Mouse (Mus musculus) limb, embryonic 10.5 days (tissue): ENCODE results near the gene Clstn1. TPM values are rescaled to one million over a fixed set of nuclear protein-coding genes. Genes with fewer than 3 reads are reported as not detected.
A peak's percentile ranks its signal among the peaks of the same experiment; 100 is the strongest.

Experiments
- DNase-seq: peaks from one replicate; pipeline ENCODE4 v3.0.0-alpha.2; 2017; ENCODE audit warnings: low spot score
- H3K27ac ChIP-seq: fragments of 300-500 bp; sonication (generic); 2 replicates; pipeline ENCODE4 v1.5.1; 2016; ENCODE audit warnings: mild to moderate bottlenecking
- H3K27me3 ChIP-seq: fragments of 300-500 bp; sonication (generic); 2 replicates; pipeline ENCODE4 v1.6.1; 2016; ENCODE audit warnings: low read depth, mild to moderate bottlenecking; ENCODE audit not compliant: poor library complexity, severe bottlenecking
- H3K36me3 ChIP-seq: fragments of 300-500 bp; sonication (generic); 2 replicates; pipeline ENCODE4 v1.6.1; 2016; ENCODE audit warnings: mild to moderate bottlenecking, moderate library complexity
- H3K4me1 ChIP-seq: fragments of 300-500 bp; sonication (generic); 2 replicates; pipeline ENCODE4 v1.6.1; 2016
- H3K4me3 ChIP-seq: fragments of 300-500 bp; sonication (generic); 2 replicates; pipeline ENCODE4 v1.5.1; 2016; ENCODE audit warnings: mild to moderate bottlenecking, moderate library complexity
- H3K9me3 ChIP-seq: fragments of 300-500 bp; sonication (generic); replicated peaks from 2 replicates; pipeline ENCODE4 v1.6.1; 2016; ENCODE audit warnings: mild to moderate bottlenecking
- WGBS: fragments of 180-500 bp; shearing (Covaris S2); methylation state at CpG from one replicate; pipeline ENCODE4 v1.1.7; 2016; 5-methylcytosine and 5-hydroxymethylcytosine counted together
- polyA plus RNA-seq: library from polyadenylated mRNA; unstranded; fragments of >200 nt; fragmentation: Nextera tagmentation; extraction: Ambion mirVana; gene quantifications from 2 replicates; pipeline ENCODE4 v1.2.1, GENCODE M21; 2016

Clstn1 gene
- polyA plus RNA-seq, 1 experiment from 2014 or later: 41.2 TPM

DNA sequence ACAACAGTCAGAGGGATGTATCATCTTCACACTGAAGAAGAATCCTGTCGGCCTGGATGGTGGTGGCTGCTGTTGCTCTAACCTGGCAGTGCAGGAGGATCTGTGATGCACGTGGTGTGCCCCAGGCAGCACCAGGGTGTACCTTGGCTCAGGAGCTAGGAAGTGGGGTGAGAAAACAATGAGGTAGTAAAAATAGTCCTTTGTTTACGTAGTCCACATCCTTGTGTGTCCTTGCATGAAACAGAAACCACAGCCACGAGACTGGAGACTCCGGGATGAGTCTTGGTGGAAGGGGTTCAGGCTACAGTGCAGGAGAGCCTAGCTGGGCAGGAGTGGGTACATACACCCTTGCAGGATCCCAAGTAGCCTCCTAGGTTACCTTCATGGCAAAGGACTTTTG, 15.1 kb upstream of the Clstn1 start:
- H3K27ac ChIP-seq: no peak overlapping the region
- 82% methylated on average over 5 of the region's 5 CpGs for WGBS
- no peak overlapping the region for H3K4me3 ChIP-seq
- peaks cover 21% of the 10 kb centered on the region; the same call in 1 of the 2 replicates for H3K27me3 ChIP-seq
- H3K4me1 ChIP-seq: peaks cover 35% of the 10 kb centered on the region
- H3K36me3 ChIP-seq: peaks cover 2% of the 10 kb centered on the region; the same call in 1 of the 2 replicates
- no peaks in the 10 kb centered on the region for H3K9me3 ChIP-seq
- DNase-seq: no peak

DNA sequence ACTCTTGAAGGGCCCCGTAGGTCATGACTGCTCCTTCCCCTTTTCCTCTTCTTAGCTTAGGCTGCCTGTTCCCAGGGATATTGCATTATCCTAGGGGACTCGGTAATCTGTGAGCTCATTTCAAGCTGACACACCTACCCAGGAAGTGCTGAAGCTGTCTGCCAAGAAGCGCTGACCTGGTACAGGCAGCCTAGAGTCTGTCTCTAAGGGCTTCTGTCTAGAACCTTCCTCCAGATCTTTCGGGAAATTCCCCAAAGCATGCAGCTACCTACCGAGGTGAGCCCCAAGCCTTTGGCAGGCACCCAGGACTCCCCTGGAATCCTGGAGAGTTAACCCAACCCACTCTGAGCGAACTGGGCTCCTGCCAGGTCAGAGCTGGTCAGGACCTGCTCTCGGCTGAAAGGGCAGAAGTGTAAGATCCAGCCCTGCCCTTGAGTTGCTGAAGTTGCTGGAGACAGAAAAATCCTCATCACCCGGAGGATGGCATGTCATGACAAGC, 14.6 kb upstream of the Clstn1 start:
- H3K9me3 ChIP-seq: no peaks in the 10 kb centered on the region
- peaks cover 40% of the 10 kb centered on the region for H3K4me1 ChIP-seq
- H3K27me3 ChIP-seq: peaks cover 24% of the 10 kb centered on the region
- no peaks in the 10 kb centered on the region for H3K36me3 ChIP-seq
- WGBS: 57% methylated on average over 8 of the region's 8 CpGs
- no peak for DNase-seq
- H3K27ac ChIP-seq: no peak overlapping the region
- H3K4me3 ChIP-seq: no peak overlapping the region

DNA sequence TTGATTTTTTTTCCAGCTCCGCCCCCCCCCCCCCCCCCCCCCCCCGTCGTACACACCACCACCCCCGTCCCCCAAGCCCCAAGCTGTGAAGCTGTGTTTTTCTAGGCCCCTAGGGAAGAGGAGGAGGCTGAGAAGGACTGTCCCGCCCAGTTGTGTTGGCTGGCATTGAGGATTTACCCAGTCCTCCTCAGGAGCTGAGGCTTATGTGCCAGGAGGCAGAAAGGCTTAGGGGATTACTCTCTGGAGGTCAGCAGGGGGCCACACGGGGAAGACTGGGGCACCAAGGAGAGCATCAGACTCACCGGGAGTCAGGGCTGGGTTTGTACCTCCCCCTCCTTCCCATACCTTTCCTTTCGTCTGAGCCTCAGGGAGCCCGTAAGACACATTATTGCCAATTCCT, 13.8 kb upstream of the Clstn1 start:
- no peak for DNase-seq
- no peak overlapping the region for H3K4me3 ChIP-seq
- no peaks in the 10 kb centered on the region for H3K36me3 ChIP-seq
- H3K27me3 ChIP-seq: peaks cover 32% of the 10 kb centered on the region
- no peaks in the 10 kb centered on the region for H3K9me3 ChIP-seq
- H3K27ac ChIP-seq: no peak overlapping the region
- H3K4me1 ChIP-seq: peaks cover 43% of the 10 kb centered on the region
- 31% methylated on average over 7 of the region's 9 CpGs for WGBS

DNA sequence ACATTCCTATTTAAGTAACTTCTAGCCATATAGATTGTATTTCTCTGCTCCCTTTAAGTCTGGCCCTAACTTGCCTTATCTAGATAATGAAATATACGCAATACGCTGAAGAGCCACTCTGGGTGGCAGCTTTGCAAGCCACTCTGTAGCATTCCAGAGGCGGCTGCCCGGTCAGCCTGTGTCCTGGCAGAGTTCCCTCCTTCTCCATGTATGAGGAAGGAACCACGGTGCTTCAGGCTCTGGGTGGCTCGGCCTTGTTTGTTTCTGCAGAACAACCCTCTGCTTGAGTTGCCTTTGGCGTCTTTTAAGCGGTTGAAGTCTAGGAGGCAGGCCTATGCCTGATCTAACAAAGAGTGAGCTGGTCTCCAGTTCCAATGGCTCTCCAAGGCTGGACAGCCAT, 13.4 kb upstream of the Clstn1 start:
- H3K9me3 ChIP-seq: no peaks in the 10 kb centered on the region
- H3K36me3 ChIP-seq: no peaks in the 10 kb centered on the region
- peaks cover 44% of the 10 kb centered on the region for H3K4me1 ChIP-seq
- no peak for DNase-seq
- WGBS: 67% methylated on average over 8 of the region's 8 CpGs
- no peak overlapping the region for H3K27ac ChIP-seq
- peaks cover 34% of the 10 kb centered on the region for H3K27me3 ChIP-seq
- no peak overlapping the region for H3K4me3 ChIP-seq

DNA sequence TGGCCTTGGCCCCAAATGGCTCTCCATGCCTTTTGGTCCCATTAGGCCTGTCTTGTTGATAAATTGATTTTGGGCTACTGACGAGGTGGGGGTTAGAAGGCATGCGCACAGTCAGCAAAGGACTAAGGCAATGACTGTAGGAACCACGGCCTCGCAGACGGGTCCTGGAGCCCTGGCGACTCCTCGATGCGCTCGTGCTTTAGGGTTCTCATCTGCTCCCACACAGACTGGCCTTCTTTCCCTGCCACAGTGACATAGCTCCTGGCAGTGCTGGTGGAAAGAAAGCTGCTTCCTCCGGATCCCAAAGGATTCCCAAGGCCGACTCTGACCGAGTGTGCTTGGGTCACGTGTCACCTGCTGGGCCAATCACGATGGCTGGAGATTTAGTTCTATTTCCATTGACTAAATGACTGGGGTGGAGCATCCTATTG, 11.9 kb upstream of the Clstn1 start:
- Histone ChIP-seq H3K4me3 (no peak overlapping the region), H3K4me1 (peaks cover 59% of the 10 kb centered on the region), H3K36me3 (no peaks in the 10 kb centered on the region), H3K27me3 (peaks cover 46% of the 10 kb centered on the region), H3K27ac (no peak overlapping the region), H3K9me3 (no peaks in the 10 kb centered on the region)
- no peak for DNase-seq
- 70% methylated on average over 14 of the region's 14 CpGs for WGBS

DNA sequence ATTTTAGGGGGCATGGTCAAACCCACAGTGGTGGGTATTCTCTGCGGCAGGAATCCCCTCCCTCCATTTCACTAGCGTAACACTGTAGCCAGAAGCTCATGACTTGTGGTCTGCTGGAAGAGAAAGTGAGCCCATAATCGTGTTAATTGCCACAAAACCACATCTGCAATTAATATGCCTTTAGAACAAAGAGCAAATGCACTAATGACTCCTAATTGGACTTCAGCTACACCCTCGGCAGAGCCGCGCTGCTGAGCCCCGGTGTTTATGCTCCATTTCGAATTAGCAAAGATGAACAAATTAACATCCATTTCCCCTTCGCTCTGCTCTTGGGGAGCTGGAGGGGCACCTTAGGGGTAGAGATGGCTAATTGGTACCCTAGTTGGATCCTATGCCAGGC, 10.2 kb upstream of the Clstn1 start:
- DNase-seq: no peak
- WGBS: 64% methylated on average over 9 of the region's 9 CpGs
- peaks cover 63% of the 10 kb centered on the region for H3K27me3 ChIP-seq
- H3K36me3 ChIP-seq: no peaks in the 10 kb centered on the region
- no peak overlapping the region for H3K4me3 ChIP-seq
- no peaks in the 10 kb centered on the region for H3K9me3 ChIP-seq
- 0 out of 2 replicates have a peak overlapping the region, but pooled peaks have one; percentile 63 for H3K27ac ChIP-seq
- H3K4me1 ChIP-seq: peaks cover 57% of the 10 kb centered on the region

DNA sequence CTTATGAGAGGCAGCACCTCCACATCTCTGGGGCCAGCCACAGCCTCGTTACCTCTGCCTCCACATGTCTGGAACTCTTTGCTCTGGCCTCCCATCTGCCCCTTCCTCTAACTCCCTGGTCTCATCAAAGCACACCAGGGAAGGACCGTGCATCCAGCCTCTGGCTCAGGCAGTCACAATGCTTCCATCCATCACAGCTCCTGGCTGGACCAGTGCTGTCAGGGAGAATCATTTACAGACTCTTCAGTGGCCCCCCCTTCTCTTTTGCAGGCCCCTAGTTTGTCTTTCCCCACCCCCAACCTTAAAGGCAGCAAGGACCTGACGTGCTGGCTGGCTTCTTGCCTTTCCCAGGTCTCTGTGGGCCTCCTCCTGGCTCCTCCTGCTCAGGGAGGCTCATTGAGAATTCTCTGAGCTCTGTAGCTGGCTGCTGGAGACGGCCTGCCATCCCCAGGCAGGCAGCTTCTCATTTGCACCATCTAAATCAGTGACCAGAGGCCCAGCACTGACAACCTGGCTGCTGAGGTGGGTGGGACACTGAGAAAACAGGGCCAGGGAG, 9.2 kb upstream of the Clstn1 start:
- peaks cover 50% of the 10 kb centered on the region for H3K4me1 ChIP-seq
- H3K27ac ChIP-seq: peak overlapping the region; percentile 63
- no peak overlapping the region for H3K4me3 ChIP-seq
- no peak for DNase-seq
- H3K27me3 ChIP-seq: peaks cover 66% of the 10 kb centered on the region
- H3K9me3 ChIP-seq: no peaks in the 10 kb centered on the region
- no peaks in the 10 kb centered on the region for H3K36me3 ChIP-seq
- 12% methylated on average over 4 of the region's 4 CpGs for WGBS

DNA sequence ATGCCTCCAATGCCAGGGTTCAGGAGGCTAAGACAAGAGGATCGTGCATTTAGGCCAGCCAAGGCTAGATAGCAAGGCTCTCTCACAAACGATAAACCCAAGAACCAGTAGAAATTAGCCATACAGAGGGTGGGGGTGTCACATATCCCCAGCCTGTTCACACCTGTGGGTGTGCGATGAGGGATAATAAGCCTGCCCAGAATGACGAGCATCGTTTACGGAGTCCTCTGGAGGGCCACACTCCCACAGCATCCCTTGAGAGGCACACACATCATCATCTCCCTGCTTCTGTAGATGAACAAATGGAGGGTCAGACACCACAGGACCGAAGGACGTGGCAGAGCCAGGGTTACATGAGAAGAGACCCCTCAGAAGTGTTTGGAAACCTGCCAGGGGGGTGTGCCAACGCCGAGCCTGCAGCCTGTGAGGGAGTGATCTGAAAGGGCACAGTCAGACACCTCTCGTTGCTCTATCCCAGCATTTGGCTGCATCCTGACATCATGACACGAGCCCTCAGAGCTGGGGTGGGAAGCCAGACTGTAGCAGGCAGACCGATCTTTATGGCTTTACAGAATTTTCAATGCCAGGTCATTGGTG, 8.1 kb upstream of the Clstn1 start:
- no peak overlapping the region for H3K27ac ChIP-seq
- no peak for DNase-seq
- no peaks in the 10 kb centered on the region for H3K36me3 ChIP-seq
- peaks cover 45% of the 10 kb centered on the region for H3K4me1 ChIP-seq
- no peak overlapping the region for H3K4me3 ChIP-seq
- peaks cover 66% of the 10 kb centered on the region for H3K27me3 ChIP-seq
- 78% methylated on average over 13 of the region's 13 CpGs for WGBS
- no peaks in the 10 kb centered on the region for H3K9me3 ChIP-seq

DNA sequence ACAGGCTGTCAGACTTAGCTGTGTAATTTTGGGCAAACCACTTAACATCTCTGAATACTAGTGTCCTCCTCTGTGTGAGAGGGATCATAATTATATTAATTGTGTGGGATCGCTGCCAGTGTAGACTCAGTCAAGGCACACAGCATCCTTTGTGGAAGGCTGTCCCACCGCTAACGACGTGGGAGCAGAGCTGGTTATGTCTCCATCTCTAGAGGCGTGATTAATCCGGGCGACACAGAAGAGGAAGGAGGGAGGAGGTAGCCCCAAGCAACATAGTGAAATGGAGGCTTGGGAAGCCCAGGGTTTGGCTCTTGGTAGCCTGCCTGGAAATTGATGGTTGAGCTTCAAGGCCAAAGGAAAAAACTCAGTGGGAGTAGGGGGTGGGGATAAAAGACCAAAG, 7.4 kb upstream of the Clstn1 start:
- Histone ChIP-seq H3K36me3 (no peaks in the 10 kb centered on the region), H3K27me3 (peaks cover 69% of the 10 kb centered on the region), H3K9me3 (no peaks in the 10 kb centered on the region), H3K4me3 (no peak overlapping the region), H3K4me1 (peaks cover 45% of the 10 kb centered on the region), H3K27ac (no peak overlapping the region)
- no peak for DNase-seq
- WGBS: 65% methylated on average over 7 of the region's 7 CpGs

DNA sequence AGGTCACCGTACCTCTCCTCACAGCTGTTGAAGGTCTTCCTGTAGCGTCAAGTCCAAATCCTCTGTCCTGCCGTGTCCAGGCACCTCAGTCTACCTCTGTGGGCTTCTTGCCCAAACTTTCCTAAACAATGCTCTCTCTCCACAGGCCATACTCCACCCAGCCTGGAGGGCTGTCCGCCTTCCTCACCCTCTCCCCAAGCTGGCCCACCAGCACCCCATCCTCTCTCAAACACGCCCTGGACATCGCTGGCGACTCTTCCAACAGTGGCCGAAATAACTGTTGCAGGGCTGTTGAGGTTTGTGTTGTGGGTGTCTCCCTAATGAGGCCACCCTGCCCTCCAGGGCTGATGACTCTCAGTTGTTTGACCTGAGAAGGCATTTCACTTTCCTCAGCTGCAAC, 1.0 kb upstream of the Clstn1 start:
- WGBS: 78% methylated on average over 8 of the region's 8 CpGs
- no peak for DNase-seq
- no peak overlapping the region for H3K4me3 ChIP-seq

DNA sequence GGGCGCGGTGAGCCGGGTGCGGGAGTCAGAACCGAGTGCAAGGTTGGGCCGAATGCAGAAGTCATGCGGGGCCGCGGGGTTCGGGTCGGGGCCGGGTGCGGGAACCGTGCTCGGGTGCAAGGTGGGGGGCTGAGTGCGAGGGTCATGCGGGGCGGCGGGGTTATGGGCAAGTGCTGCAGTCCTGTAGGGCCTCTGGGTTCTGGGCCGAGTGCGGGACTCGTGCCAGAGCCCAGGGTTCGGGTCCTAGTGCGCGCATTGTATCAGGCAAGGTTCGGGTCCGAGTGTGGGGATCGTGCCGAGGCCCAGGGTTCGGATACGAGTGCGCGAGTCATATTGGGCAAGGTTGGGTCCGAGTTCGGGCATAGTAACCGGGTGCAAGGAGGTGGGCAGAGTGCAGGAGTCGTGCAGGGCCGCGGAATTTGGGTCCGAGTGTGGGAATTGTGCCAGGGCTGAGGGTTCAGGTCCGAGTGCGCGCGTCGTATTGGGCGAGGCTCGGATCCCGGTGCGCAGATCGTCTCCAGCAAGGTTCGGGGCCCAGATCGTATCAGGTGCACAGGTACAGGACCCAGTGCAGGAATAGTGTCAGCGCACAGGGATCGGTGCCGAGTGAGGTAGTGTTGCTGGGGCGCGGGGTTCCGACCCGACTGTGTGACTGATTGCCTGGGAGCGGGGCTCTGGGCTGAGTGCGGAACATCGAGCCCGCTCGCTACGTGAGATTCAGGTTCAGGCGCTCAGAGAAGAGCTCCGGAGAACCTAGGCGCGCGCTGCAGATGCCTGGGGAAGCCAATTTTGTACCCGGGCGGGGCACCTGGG, 721 bp downstream of the Clstn1 start:
- peak; percentile 73 for DNase-seq
- H3K36me3 ChIP-seq: no peaks in the 10 kb centered on the region
- peak overlapping the region; percentile 94 for H3K4me3 ChIP-seq
- H3K4me1 ChIP-seq: peaks cover 26% of the 10 kb centered on the region
- under 1% methylated on average over 72 of the region's 72 CpGs for WGBS
- no peaks in the 10 kb centered on the region for H3K9me3 ChIP-seq
- H3K27ac ChIP-seq: peak overlapping the region; percentile 94
- H3K27me3 ChIP-seq: peaks cover 74% of the 10 kb centered on the region

More for the DNA sequence above, 1.0 kb upstream of the Clstn1 start:
- Histone ChIP-seq H3K9me3 (no peaks in the 10 kb centered on the region), H3K27ac (no peak overlapping the region), H3K27me3 (peaks cover 90% of the 10 kb centered on the region), H3K4me1 (peaks cover 26% of the 10 kb centered on the region), H3K36me3 (no peaks in the 10 kb centered on the region)

DNA sequence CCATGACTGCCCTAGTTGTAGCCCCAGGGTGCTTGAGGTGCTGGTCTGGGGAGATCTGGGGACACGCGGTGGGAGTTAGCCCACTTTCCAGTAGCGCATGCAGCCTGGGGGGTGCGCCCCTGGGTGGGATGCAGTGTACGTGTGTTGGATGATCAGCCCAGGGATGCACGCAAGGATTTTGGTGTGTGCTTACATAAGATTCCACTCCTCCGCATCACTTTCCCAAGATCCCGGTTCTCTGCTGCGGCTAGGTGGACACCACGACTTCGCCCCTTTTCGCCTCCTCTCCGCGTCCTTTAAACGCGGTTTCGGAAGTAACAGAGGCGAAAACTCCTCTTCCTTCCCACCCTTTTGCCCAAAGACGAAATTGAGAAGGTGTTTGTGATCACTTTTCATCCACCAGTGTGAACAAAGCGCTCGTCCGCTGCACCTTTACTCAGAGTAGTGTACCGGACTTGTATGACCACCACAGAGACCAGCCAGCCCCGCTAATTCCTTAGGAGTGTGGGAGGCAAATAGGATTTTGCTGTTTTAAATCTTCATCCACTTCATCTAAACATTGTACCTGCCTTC, 1.4 kb downstream of the Clstn1 start:
- Histone ChIP-seq H3K4me1 (peaks cover 26% of the 10 kb centered on the region), H3K27me3 (peaks cover 67% of the 10 kb centered on the region), H3K4me3 (peak overlapping the region; percentile 94), H3K9me3 (no peaks in the 10 kb centered on the region), H3K27ac (peak overlapping the region; percentile 94), H3K36me3 (no peaks in the 10 kb centered on the region)
- peak; percentile 54 for DNase-seq
- WGBS: 4% methylated on average over 24 of the region's 24 CpGs

DNA sequence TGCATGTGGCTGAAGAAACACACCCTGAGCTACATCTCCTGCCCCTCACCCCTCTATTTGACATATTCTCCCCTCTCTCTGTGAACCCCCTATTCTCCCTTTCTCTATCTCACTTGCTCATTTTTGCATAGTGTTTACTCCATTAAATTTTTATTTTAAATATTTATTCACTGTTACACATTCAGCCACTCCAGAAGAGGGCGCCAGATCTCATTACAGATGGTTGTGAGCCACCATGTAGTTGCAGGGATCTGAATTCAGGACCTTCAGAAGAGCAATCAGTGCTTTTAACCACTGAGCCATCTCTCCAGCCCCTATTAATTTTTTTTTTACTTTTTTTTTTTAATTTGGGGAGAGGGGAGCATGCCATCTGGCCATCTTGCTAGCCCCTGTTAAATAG, 3.9 kb downstream of the Clstn1 start:
- no peak overlapping the region for H3K27ac ChIP-seq
- no peak overlapping the region for H3K4me3 ChIP-seq
- no peaks in the 10 kb centered on the region for H3K9me3 ChIP-seq
- H3K36me3 ChIP-seq: no peaks in the 10 kb centered on the region
- H3K27me3 ChIP-seq: peaks cover 43% of the 10 kb centered on the region
- H3K4me1 ChIP-seq: peaks cover 24% of the 10 kb centered on the region
- WGBS: 82% methylated on average over 1 of the region's 1 CpGs
- DNase-seq: no peak
